Mouse (Mus musculus) MEL (cell line): ENCODE data around the gene Mup21. TPM values are rescaled to one million over a fixed set of nuclear protein-coding genes. Genes with fewer than 3 reads are reported as not detected.
A peak's percentile ranks its signal among the peaks of the same experiment; 100 is the strongest.
"Not testable (repeated sequence)": the region's sequence is repeated elsewhere in the genome, so short reads cannot be mapped to it uniquely, and the experiment has no call there.

ENCODE experiments used
- DNase-seq: peaks from one replicate; pipeline ENCODE4 v3.0.0; 2011; ENCODE audit warnings: low read depth, low spot score
- H3K27ac ChIP-seq: 2 replicates; pipeline ENCODE4 v1.5.1; 2012; ENCODE audit warnings: low read depth, mild to moderate bottlenecking, control low read depth, low read length, moderate library complexity; ENCODE audit not compliant: control insufficient read depth
- H3K27me3 ChIP-seq, 2 experiments: fragments of 150-350 bp in 1 of 2; sonication (generic) in 1 of 2; 2 replicates each; pipeline ENCODE4 v1.6.1; 2012; ENCODE audit warnings: low read length in 2 of 2, mild to moderate bottlenecking in 2 of 2, improper control_type of control experiment in 1 of 2, moderate library complexity in 1 of 2; ENCODE audit not compliant: insufficient read depth in 2 of 2, control insufficient read depth in 1 of 2
- H3K36me3 ChIP-seq, 2 experiments: 2 replicates each; pipeline ENCODE4 v1.6.1; 2012 to 2014; ENCODE audit warnings: low read length in 2 of 2, improper control_type of control experiment in 1 of 2, inconsistent platforms in 1 of 2, mild to moderate bottlenecking in 1 of 2; ENCODE audit not compliant: insufficient read depth in 2 of 2, control insufficient read depth in 1 of 2
- H3K4me1 ChIP-seq, 2 experiments: fragments of 150-350 bp in 1 of 2; sonication (generic) in 1 of 2; 2 replicates each; pipeline ENCODE4 v1.6.1; 2012; ENCODE audit warnings: low read length in 2 of 2, improper control_type of control experiment in 1 of 2, mild to moderate bottlenecking in 1 of 2; ENCODE audit not compliant: insufficient read depth in 2 of 2, control insufficient read depth in 1 of 2
- H3K4me3 ChIP-seq, 2 experiments: fragments of 150-350 bp in 1 of 2; sonication (generic) in 1 of 2; 2 replicates each; pipeline ENCODE4 v1.5.1; 2012; ENCODE audit warnings: low read depth in 2 of 2, low read length in 2 of 2, mild to moderate bottlenecking in 2 of 2, moderate library complexity in 2 of 2, control low read depth in 1 of 2, improper control_type of control experiment in 1 of 2; ENCODE audit not compliant: control insufficient read depth in 1 of 2, insufficient read depth in 1 of 2
- H3K79me2 ChIP-seq: 2 replicates; pipeline ENCODE4 v1.6.1; 2012; ENCODE audit warnings: mild to moderate bottlenecking, low read length, moderate library complexity; ENCODE audit not compliant: control insufficient read depth, poor library complexity, insufficient read depth
- H3K9ac ChIP-seq: 2 replicates; pipeline ENCODE4 v1.6.1; 2012; ENCODE audit warnings: low read depth, mild to moderate bottlenecking, control low read depth, low read length, moderate library complexity; ENCODE audit not compliant: control insufficient read depth, poor library complexity, severe bottlenecking
- H3K9me3 ChIP-seq: fragments of 150-350 bp; sonication (generic); replicated peaks from 2 replicates; pipeline ENCODE4 v1.6.1; 2012; ENCODE audit warnings: mild to moderate bottlenecking, low read length, improper control_type of control experiment, moderate library complexity; ENCODE audit not compliant: insufficient read depth
- CTCF ChIP-seq, 3 experiments: IDR thresholded peaks in 2 of 3; conservative IDR thresholded peaks in 1 of 3; 2 replicates each; pipeline ENCODE4 v1.5.1; 2011 to 2012; ENCODE audit warnings: low read length in 3 of 3, low read depth in 2 of 3, mild to moderate bottlenecking in 2 of 3, improper control_type of control experiment in 1 of 3, inconsistent platforms in 1 of 3, mixed read lengths in 1 of 3, moderate library complexity in 1 of 3; ENCODE audit not compliant: control insufficient read depth in 1 of 3, insufficient read depth in 1 of 3, poor library complexity in 1 of 3, severe bottlenecking in 1 of 3
- ELF1 ChIP-seq: IDR thresholded peaks from 2 replicates; pipeline ENCODE4 v1.6.1; 2014; ENCODE audit warnings: low read depth, mild to moderate bottlenecking, inconsistent platforms, low read length, improper control_type of control experiment, moderate library complexity
- EP300 ChIP-seq, 2 experiments: IDR thresholded peaks; 2 replicates each; pipeline ENCODE4 v1.6.1; 2011; ENCODE audit warnings: improper control_type of control experiment in 2 of 2, low read length in 2 of 2, low read depth in 1 of 2, mild to moderate bottlenecking in 1 of 2
- MAFK ChIP-seq: IDR thresholded peaks from 2 replicates; pipeline ENCODE4 v1.6.1; 2011; ENCODE audit warnings: low read depth, mild to moderate bottlenecking, low read length, improper control_type of control experiment, borderline replicate concordance
- MYC ChIP-seq: IDR thresholded peaks from 2 replicates; pipeline ENCODE4 v1.6.1; 2011; ENCODE audit warnings: low read depth, mild to moderate bottlenecking, low read length, improper control_type of control experiment, moderate library complexity
- NELFE ChIP-seq: IDR thresholded peaks from 2 replicates; pipeline ENCODE4 v1.6.1; 2011; ENCODE audit warnings: low read depth, low read length, improper control_type of control experiment
- NRF1 ChIP-seq: IDR thresholded peaks from 2 replicates; pipeline ENCODE4 v1.6.1; 2014; ENCODE audit warnings: low read depth, mild to moderate bottlenecking, inconsistent platforms, low read length, improper control_type of control experiment, moderate library complexity; ENCODE audit not compliant: poor library complexity, insufficient read depth, severe bottlenecking
- POLR2A ChIP-seq, 2 experiments: IDR thresholded peaks; 2 replicates each; pipeline ENCODE4 v1.6.1; 2011 to 2012; ENCODE audit warnings: low read length in 2 of 2, mild to moderate bottlenecking in 2 of 2, control low read depth in 1 of 2, improper control_type of control experiment in 1 of 2, low read depth in 1 of 2, moderate library complexity in 1 of 2; ENCODE audit not compliant: control insufficient read depth in 1 of 2, insufficient read depth in 1 of 2, poor library complexity in 1 of 2
- POLR2AphosphoS5 ChIP-seq: IDR thresholded peaks from 2 replicates; pipeline ENCODE4 v1.6.1; 2012; ENCODE audit warnings: low read depth, borderline replicate concordance, mild to moderate bottlenecking, inconsistent platforms, low read length, moderate library complexity, mixed read lengths
- RAD21 ChIP-seq: IDR thresholded peaks from 2 replicates; pipeline ENCODE4 v1.6.1; 2011; ENCODE audit warnings: mild to moderate bottlenecking, low read depth, low read length, improper control_type of control experiment
- SMC3 ChIP-seq: IDR thresholded peaks from 2 replicates; pipeline ENCODE4 v1.6.1; 2011; ENCODE audit warnings: low read depth, low read length, improper control_type of control experiment
- USF1 ChIP-seq: IDR thresholded peaks from 2 replicates; pipeline ENCODE4 v1.6.1; 2014; ENCODE audit warnings: low read depth, mild to moderate bottlenecking, inconsistent platforms, low read length, improper control_type of control experiment, moderate library complexity
- ZC3H11A ChIP-seq: IDR thresholded peaks from 2 replicates; pipeline ENCODE4 v1.6.1; 2012; ENCODE audit warnings: low read depth, mild to moderate bottlenecking, inconsistent platforms, low read length, improper control_type of control experiment
- ZMIZ1 ChIP-seq: IDR thresholded peaks from 2 replicates; pipeline ENCODE4 v1.6.1; 2012; ENCODE audit warnings: low read depth, mild to moderate bottlenecking, inconsistent platforms, low read length, improper control_type of control experiment, moderate library complexity
- ZNF384 ChIP-seq: IDR thresholded peaks from 2 replicates; pipeline ENCODE4 v1.6.1; 2012; ENCODE audit warnings: low read depth, mild to moderate bottlenecking, inconsistent platforms, low read length, improper control_type of control experiment
- polyA plus RNA-seq, 2 experiments: library from polyadenylated mRNA; stranded (reverse) in 1 of 2; unstranded in 1 of 2; fragments of >175 nt in 1 of 2; fragments of >200 nt in 1 of 2; gene quantifications; 2 replicates each; pipeline versions ENCODE4 v1.2.1 to v1.2.4; 2012; ENCODE audit warnings: low replicate concordance in 2 of 2, low read depth in 1 of 2; ENCODE audit not compliant: insufficient read length in 2 of 2, insufficient read depth in 1 of 2, missing spikeins in 1 of 2
- total RNA-seq: library from RNA; depleted of rRNA; stranded (reverse); fragments of 300-350 nt; gene quantifications from 2 replicates; pipeline ENCODE4 v1.2.3, GENCODE M21; 2012

Mup21 gene
- total and polyA plus RNA-seq, 3 experiments, result not detected

GRCm38 (mm10) chr4:62177282-62177681, 26.6 kb upstream of the Mup21 start:
- Histone ChIP-seq H3K27me3 (no peaks in the 10 kb centered on the region), H3K9me3 (no peaks in the 10 kb centered on the region), H3K4me1 (no peaks in the 10 kb centered on the region), H3K79me2 (no peaks in the 10 kb centered on the region), H3K9ac (no peak overlapping the region), H3K27ac (no peak overlapping the region), H3K4me3 (no peak overlapping the region), H3K36me3 (no peaks in the 10 kb centered on the region)
- TF ChIP-seq ELF1, result no peak
- TF ChIP-seq RAD21, result peak; percentile 14
- TF ChIP-seq CTCF (IDR thresholded peaks at IDR 0.05 in 2 of 3, conservative IDR thresholded peaks at IDR 0.05 in 1 of 3; ENCODE audit: control insufficient read depth in 1 of 3, insufficient read depth in 1 of 3, low read depth in 2 of 3, low read length in 3 of 3, poor library complexity in 1 of 3, severe bottlenecking in 1 of 3), result peak; percentile 30 to 56 (median 44)
- peak; percentile 9 for DNase-seq

- H3K79me2 ChIP-seq, result no peaks in the 10 kb centered on the region
- no peak overlapping the region for H3K4me3 ChIP-seq
- no peaks in the 10 kb centered on the region for H3K36me3 ChIP-seq
- no peak overlapping the region for H3K27ac ChIP-seq
- H3K27me3 ChIP-seq, result no peaks in the 10 kb centered on the region
- no peak overlapping the region for H3K9ac ChIP-seq
- no peak for DNase-seq
- TF ChIP-seq MAFK (no peak), ZMIZ1 (no peak), NELFE (no peak), SMC3 (no peak), USF1 (no peak), RAD21 (no peak), EP300 (IDR thresholded peaks at IDR 0.05; ENCODE audit: low read depth in 1 of 2, low read length in 2 of 2) (no peak), NRF1 (no peak), POLR2AphosphoS5 (no peak), POLR2A (IDR thresholded peaks at IDR 0.05; ENCODE audit: control insufficient read depth in 1 of 2, insufficient read depth in 1 of 2, low read depth in 1 of 2, low read length in 2 of 2, poor library complexity in 1 of 2) (no peak), ZC3H11A (no peak), MYC (no peak), ZNF384 (no peak)
- no peaks in the 10 kb centered on the region for H3K4me1 ChIP-seq
- no peaks in the 10 kb centered on the region for H3K9me3 ChIP-seq
Observed at GRCm38 (mm10) chr4:62174471-62174870, 23.8 kb upstream of the Mup21 start.

GRCm38 (mm10) chr4:62167636-62168035, 17.0 kb upstream of the Mup21 start:
- H3K27ac ChIP-seq, H3K9ac ChIP-seq, DNase-seq, H3K36me3 ChIP-seq, H3K27me3 ChIP-seq, H3K9me3 ChIP-seq, H3K4me3 ChIP-seq, H3K79me2 ChIP-seq, H3K4me1 ChIP-seq: not testable (repeated sequence)
